Mouse (Mus musculus) neutrophil, adult 5-6 weeks (primary cell): ENCODE data around the gene Podxl2. TPM values are rescaled to one million over a fixed set of nuclear protein-coding genes. Genes with fewer than 3 reads are reported as not detected.

Experiments
- ATAC-seq: fragments of 151-379, 151-347 bp; 2 replicates; pipeline ENCODE4 v1.8.0; 2017; ENCODE audit warnings: mild to moderate bottlenecking, moderate TSS enrichment; ENCODE audit not compliant: insufficient number of reproducible peaks, poor library complexity, low FRiP score, severe bottlenecking; ENCODE audit errors: extremely low read depth
- total RNA-seq: library from RNA; stranded (forward); fragments of 200-1000 nt; gene quantifications from 2 replicates; pipeline ENCODE4 v1.2.3, GENCODE M21; 2017

Gene Podxl2
- total RNA-seq, 1 experiment from 2014 or later: 0.58 TPM

DNA sequence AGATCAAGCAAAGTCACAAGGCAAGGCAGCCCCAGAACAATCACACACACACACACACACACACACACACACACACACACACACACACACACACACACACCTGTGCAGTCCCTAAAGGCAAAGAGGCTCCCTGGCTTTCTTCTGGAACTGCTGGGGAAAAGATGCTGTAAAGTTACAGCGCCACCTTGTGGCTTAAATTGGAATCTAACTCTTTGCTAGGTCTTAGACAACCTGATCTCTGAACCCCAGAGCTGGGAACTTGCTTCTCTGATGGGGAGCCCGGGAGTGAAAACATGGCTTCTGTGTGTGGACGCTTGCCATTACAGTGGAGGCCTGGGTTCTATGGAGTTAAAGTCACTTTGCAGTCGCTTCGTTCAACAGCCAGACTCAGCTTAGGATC is 19.2 kb downstream of the Podxl2 start:
- ATAC-seq: peak; percentile 34; the same call in 1 of the 2 replicates

DNA sequence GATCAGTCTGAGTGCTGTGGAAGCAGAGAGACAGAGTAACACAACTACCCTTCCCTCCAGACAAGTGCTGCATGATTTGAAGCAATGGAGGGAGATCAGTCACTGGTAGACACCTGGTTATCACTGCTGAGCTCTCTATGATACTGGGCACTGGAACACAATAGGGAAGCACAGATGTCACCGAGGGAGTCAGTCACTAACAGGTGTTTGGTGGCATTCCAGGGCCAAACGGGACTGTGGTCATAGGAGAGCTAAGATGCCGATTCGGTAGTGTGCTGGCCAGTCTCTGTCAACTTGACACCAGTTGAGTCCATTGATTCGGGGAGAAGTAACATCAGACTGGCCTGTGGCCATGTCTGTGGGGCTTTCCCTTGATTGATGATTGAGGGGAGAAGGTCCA is 20.3 kb downstream of the Podxl2 start:
- no peak for ATAC-seq

GRCm38 (mm10) chr6:88850034-88850433 is 24.8 kb downstream of the Podxl2 start:
- no peak for ATAC-seq

DNA sequence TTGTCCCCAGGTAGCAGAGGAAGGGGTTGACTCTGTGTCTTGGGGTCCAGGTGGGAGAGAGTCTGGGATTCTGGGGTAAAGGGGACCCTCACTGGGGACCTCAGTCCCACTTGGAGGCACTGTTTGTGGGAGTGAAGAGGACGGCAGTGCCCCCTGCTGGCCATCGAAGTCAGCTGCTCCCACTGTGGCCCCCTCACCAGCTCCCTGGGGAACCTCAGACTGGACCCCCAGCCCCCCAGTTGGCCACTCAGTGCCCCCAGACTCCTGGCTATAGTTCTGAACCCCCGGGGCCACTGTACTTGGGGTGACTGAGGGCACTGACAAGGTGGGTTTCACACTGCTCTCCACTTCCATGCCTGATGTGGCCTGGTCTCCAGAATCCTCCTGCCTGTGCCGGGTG is 25.6 kb downstream of the Podxl2 start:
- ATAC-seq: no peak; the same call in 1 of the 2 replicates

GRCm38 (mm10) chr6:88847571-88847970 is 27.3 kb downstream of the Podxl2 start:
- no peak for ATAC-seq

GRCm38 (mm10) chr6:88844901-88845565 is 29.8 kb downstream of the Podxl2 start:
- ATAC-seq: no peak

DNA sequence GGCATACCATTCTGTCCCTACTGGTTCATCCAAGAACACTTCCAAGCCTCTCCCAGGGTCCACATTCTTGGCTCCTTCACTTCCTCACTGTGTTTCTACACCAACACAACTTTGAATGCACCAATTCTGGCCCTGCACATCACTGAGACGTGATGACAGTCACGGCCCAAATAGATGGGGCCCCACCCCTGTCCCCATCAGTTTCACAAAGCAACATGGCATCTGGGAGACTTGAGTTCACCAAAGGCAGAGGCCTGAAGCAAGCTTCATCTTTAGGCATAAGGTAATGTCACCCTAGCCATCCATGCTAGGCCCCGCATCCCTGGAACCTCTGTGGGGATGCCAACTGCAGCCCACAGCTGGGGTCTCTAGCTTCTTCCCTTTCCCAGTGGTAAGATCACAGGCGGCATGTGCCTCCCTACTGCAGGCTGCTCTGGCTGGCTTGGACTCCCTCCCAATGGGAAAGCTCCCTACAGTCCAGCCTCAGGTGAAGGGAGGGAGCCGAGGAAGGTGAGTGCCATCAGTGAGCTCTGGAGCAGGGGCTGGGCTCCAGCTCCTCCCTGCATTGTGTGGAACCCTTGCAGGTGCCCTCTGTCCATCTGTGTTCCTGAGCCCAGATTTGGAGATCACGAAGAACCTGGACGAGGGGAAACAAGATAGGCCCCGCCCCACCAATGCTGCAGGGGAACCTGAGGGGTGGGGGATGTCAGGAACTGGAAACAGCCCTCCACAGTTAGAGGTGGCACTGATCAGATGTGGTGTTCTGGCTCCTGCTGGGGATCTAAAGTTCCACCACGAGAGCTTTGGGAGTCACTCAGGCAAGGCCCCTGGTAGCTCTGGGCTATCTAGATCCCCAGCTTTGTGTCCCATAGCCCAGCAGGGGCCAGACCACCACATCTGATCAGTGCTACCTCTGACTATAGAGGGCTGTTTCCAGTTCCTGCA is 30.8 kb downstream of the Podxl2 start:
- ATAC-seq: no peak

DNA sequence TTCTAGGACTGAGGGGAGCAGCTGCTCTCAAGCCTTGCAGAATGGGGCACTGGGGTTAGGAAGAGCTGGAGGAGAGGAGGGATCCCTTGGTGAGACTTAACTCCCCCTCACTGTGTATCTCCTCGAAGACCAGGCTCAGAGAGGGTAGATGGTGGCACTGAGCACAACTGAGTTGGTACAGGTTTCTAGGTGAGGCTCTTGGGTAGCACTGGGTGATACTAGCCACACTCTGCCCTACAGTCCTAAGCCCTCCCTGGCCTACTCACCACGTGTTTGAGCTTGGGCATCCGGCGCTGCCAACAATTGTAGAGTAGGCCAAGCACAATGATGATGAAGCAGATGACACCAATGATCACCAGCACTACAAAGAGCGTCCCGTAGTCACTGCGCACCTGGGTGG is 31.6 kb downstream of the Podxl2 start:
- ATAC-seq: no peak

- ATAC-seq: no peak
Measured at GRCm38 (mm10) chr6:88842731-88843151, 32.1 kb downstream of the Podxl2 start.

- peak; percentile 84 for ATAC-seq
Measured at GRCm38 (mm10) chr6:88841781-88842689, 32.8 kb downstream of the Podxl2 start, which contains the start of gene Abtb1. TSS of gene Abtb1 (minus strand) at chr6:88841984.

DNA sequence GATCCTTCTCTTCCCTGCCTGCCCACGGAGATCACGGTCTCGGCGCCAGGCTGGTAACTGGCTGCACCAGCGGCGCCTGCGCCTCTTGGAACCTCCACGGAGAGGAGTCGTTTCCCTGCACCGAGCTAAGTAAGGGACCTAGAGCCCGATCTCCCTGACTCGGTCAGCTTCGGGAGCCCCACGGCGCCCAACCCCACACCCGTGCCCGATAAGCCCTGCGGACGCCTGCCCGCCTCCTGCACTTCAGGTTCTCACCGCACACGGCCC is 33.4 kb downstream of the Podxl2 start:
- no peak for ATAC-seq

DNA sequence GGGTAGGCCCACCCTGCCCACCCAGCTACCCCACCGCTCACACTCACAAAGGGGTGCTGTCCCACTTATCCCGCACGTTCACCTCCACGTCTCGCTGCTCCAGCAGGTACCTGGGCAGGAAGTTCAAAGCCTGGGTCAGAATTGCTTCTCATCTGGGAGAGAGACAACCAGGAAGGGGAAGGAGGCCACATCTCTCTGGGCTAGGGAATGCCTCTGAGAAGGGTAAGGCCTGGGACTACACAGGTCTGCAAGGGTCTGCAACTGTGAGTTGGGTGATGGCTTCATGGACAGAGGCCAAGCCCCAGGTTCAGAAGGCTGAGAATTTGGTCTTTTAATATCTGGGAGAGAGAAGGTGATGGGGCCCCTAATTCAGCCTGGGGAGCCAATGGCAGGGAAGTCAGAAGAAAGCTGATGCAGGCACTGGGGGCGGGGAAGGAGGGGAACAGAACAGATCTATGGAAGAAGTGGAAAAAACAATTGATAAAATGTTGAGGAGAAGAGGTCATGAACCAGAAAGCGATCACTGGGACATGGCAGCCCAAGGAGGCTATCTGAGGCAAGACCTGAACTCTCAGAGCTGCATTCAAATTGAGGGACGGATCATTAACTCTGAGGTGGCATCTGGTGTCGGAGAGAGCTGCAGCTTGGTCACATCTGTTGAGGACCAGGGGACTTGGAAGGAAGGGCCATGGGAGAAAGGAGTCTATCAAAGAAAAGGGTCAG is 33.9 kb downstream of the Podxl2 start:
- no peak for ATAC-seq

DNA sequence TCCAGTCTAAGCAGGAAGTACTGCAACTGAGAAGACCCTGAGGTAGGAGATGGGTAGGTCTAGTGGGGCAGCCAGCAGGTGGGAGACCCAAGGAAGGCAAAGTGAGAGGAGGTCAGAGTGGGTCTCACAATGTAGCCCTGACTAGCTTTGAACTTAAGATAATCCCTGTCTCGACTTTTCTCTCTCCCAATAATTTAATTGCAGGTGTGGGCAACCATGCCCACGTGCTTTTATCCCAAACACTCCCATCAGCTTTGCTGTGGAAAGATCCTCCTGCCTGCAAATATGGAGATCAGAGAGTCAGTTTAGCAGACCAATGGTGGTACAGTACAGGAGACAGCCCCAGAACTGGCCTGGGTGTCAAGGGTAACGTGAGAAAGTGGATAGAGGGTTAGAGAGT is 34.6 kb downstream of the Podxl2 start:
- ATAC-seq: no peak

DNA sequence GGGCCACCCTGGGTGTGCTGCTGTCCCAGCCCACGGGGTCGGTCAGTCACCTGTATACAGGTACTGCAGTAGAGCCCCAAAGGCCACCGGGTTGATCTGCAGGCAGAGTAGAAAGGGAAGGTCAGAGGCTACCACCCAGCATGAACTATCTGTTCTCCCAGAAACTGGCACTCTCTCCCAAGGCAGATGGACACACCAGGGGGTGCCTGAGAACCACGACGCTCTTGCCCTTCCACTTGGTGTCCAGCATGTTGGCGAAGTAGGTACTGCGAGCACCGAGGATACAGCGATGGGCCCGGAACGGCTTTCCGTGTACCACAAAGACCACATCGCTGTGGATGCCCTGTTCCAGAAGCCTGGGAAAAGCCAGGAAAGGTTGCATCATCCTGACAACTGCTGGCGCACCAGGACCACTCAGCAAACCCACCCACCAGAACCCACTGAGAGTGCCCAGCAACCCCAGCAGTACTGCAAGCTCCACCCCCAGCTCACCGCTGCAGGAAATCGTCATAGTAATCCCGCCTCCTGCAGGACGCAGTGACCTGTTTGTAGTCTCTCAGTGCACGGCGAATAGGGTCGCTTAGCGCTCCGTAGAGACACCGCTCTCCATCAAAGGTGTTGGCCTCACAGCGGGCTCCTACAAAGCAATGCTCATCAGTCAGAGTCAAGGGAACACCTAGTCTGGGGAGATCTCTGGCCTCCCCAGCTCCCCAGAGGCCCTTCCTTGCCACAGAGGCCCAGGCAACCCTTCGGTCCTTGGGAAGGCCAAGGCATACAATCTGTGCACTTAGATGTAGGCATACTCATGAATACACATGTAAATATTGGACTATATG is 35.5 kb downstream of the Podxl2 start:
- no peak for ATAC-seq

- no peak for ATAC-seq
Measured at GRCm38 (mm10) chr6:88838613-88839012, 36.2 kb downstream of the Podxl2 start.

DNA sequence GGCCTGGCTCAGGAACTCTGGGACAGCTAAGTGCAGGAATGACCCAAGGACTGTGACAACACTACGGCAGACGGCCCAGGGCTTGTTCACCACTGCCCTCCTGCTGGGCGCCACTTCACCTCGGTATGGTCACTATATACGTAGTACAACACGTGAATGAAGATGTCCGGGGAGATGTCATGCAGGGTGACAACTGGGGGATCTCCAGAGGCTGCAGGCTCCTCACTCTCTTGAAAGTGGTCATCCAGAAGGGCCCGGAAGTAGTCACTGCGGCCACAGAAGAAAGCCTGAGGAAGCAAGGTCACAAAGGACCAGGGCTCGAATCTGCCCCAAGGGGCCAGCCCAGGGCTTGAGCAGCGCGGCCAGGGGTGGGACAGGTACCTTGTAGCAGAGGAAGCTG is 36.8 kb downstream of the Podxl2 start:
- ATAC-seq: no peak

GRCm38 (mm10) chr6:88836178-88836819 is 38.5 kb downstream of the Podxl2 start:
- no peak for ATAC-seq
